Comparison of ENCODE assay signal across 16 mouse cellular contexts in genomic region chr5:18220873-18221272, GRCm38 (mm10).
DNase-seq lines count a peak whose midpoint lies in the region; ATAC-seq and TF ChIP-seq lines count a peak whose summit lies in the region.
"Had no signal": no experiment of that assay in that cellular context is flagged by ENCODE, and none has a peak within 500 bp of the region (broad histone marks: within the 10 kb centered on the region; RNA-seq: fewer than 3 reads in every experiment).

No protein-coding gene starts in this region.

- DNase-seq in hindbrain, postnatal 0 days (ENCODE audit: low spot score): peak; percentile 20
- DNase-seq in midbrain, embryonic 14.5 days: peak; percentile 18
- peak; percentile 79 for DNase-seq in cerebellum, adult 9-10 months
- peak; percentile 15 for DNase-seq in lung, postnatal 25 days (ENCODE audit: low spot score)
- DNase-seq in right cerebral cortex, postnatal 36 days (ENCODE audit: low spot score in 2 of 2): no peak
- DNase-seq in embryo, embryonic 10.5 days (ENCODE audit: low spot score): no peak
- DNase-seq: kidney, adult 8-10 months; thymus, postnatal 4 days had no signal

- no peaks in the 10 kb centered on the region for H3K36me3 ChIP-seq in hindbrain, postnatal 0 days (ENCODE audit: insufficient read depth, low read length)
- H3K36me3 ChIP-seq in hindbrain, embryonic 16.5 days (ENCODE audit: control insufficient read depth, insufficient read depth, low read length): no peaks in the 10 kb centered on the region
- H3K36me3 ChIP-seq in midbrain, embryonic 14.5 days (ENCODE audit: control insufficient read depth, insufficient read depth, low read length): no peaks in the 10 kb centered on the region
- no peaks in the 10 kb centered on the region for H3K36me3 ChIP-seq in midbrain, embryonic 13.5 days
- H3K36me3 ChIP-seq: forebrain, embryonic 10.5 days; hindbrain, embryonic 15.5 days; limb, embryonic 15.5 days had no signal

- H3K4me2 ChIP-seq in hindbrain, postnatal 0 days (ENCODE audit: low read depth, low read length): no peak overlapping the region
- no peak overlapping the region for H3K4me2 ChIP-seq in hindbrain, embryonic 16.5 days (ENCODE audit: low read length)
- no peak overlapping the region for H3K4me2 ChIP-seq in midbrain, embryonic 14.5 days (ENCODE audit: low read length)
- no peak overlapping the region for H3K4me2 ChIP-seq in midbrain, embryonic 13.5 days (replicated peaks)
- H3K4me2 ChIP-seq: hindbrain, embryonic 15.5 days; limb, embryonic 15.5 days; midbrain, embryonic 11.5 days had no signal

- H3K9ac ChIP-seq in hindbrain, postnatal 0 days (replicated peaks; ENCODE audit: low read length): no peak overlapping the region
- H3K9ac ChIP-seq in hindbrain, embryonic 16.5 days (ENCODE audit: low read depth, low read length): no peak overlapping the region
- H3K9ac ChIP-seq in midbrain, embryonic 14.5 days (replicated peaks; ENCODE audit: low read length): no peak overlapping the region
- H3K9ac ChIP-seq in midbrain, embryonic 13.5 days (replicated peaks): no peak overlapping the region
- H3K9ac ChIP-seq: hindbrain, embryonic 15.5 days; limb, embryonic 15.5 days had no signal

- no peak overlapping the region for H3K4me3 ChIP-seq in hindbrain, postnatal 0 days (ENCODE audit: low read length)
- no peak overlapping the region for H3K4me3 ChIP-seq in hindbrain, embryonic 16.5 days (ENCODE audit: low read length)
- H3K4me3 ChIP-seq in midbrain, embryonic 14.5 days (replicated peaks; ENCODE audit: low read depth, low read length): no peak overlapping the region
- H3K4me3 ChIP-seq in midbrain, embryonic 13.5 days (replicated peaks): no peak overlapping the region
- H3K4me3 ChIP-seq: forebrain, embryonic 10.5 days; heart, adult 2 months; hindbrain, embryonic 15.5 days; limb, embryonic 15.5 days had no signal

- no peaks in the 10 kb centered on the region for H3K9me3 ChIP-seq in hindbrain, postnatal 0 days (ENCODE audit: low read length)
- H3K9me3 ChIP-seq in hindbrain, embryonic 16.5 days (ENCODE audit: control insufficient read depth, low read length): no peaks in the 10 kb centered on the region
- H3K9me3 ChIP-seq in midbrain, embryonic 14.5 days (ENCODE audit: control insufficient read depth, low read length): no peaks in the 10 kb centered on the region
- no peaks in the 10 kb centered on the region for H3K9me3 ChIP-seq in midbrain, embryonic 13.5 days
- H3K9me3 ChIP-seq: forebrain, embryonic 10.5 days; hindbrain, embryonic 15.5 days; limb, embryonic 15.5 days had no signal

- no peaks in the 10 kb centered on the region for H3K4me1 ChIP-seq in hindbrain, postnatal 0 days (ENCODE audit: insufficient read depth, low read length)
- H3K4me1 ChIP-seq in hindbrain, embryonic 16.5 days (ENCODE audit: control insufficient read depth, insufficient read depth, low read depth, low read length): no peaks in the 10 kb centered on the region
- no peaks in the 10 kb centered on the region for H3K4me1 ChIP-seq in midbrain, embryonic 14.5 days (ENCODE audit: control insufficient read depth, insufficient read depth, low read length)
- no peaks in the 10 kb centered on the region for H3K4me1 ChIP-seq in midbrain, embryonic 13.5 days (replicated peaks)
- H3K4me1 ChIP-seq: forebrain, embryonic 10.5 days; hindbrain, embryonic 15.5 days; limb, embryonic 15.5 days had no signal

- WGBS in hindbrain, postnatal 0 days: 27% methylated on average over 1 of the region's 1 CpGs
- 67% methylated on average over 1 of the region's 1 CpGs for WGBS in hindbrain, embryonic 16.5 days
- 59% methylated on average over 1 of the region's 1 CpGs for WGBS in midbrain, embryonic 14.5 days
- WGBS in midbrain, embryonic 13.5 days: 56% methylated on average over 1 of the region's 1 CpGs

- H3K27ac ChIP-seq in hindbrain, postnatal 0 days: no peak overlapping the region
- H3K27ac ChIP-seq in hindbrain, embryonic 16.5 days (ENCODE audit: low read depth, low read length): no peak overlapping the region
- no peak overlapping the region for H3K27ac ChIP-seq in midbrain, embryonic 14.5 days (replicated peaks; ENCODE audit: low read depth, low read length)
- H3K27ac ChIP-seq in midbrain, embryonic 13.5 days: no peak overlapping the region
- H3K27ac ChIP-seq: forebrain, embryonic 10.5 days; heart, adult 2 months; hindbrain, embryonic 15.5 days; limb, embryonic 15.5 days had no signal

- H3K27me3 ChIP-seq in hindbrain, postnatal 0 days (ENCODE audit: insufficient read depth, low read length): no peaks in the 10 kb centered on the region
- H3K27me3 ChIP-seq in hindbrain, embryonic 16.5 days (replicated peaks; ENCODE audit: control insufficient read depth, insufficient read depth, low read length): no peaks in the 10 kb centered on the region
- H3K27me3 ChIP-seq in midbrain, embryonic 14.5 days (ENCODE audit: control insufficient read depth, insufficient read depth, low read length): no peaks in the 10 kb centered on the region
- no peaks in the 10 kb centered on the region for H3K27me3 ChIP-seq in midbrain, embryonic 13.5 days
- H3K27me3 ChIP-seq: hindbrain, embryonic 15.5 days; limb, embryonic 15.5 days had no signal

- ATAC-seq in hindbrain, postnatal 0 days: no peak
- no peak for ATAC-seq in hindbrain, embryonic 16.5 days
- no peak for ATAC-seq in midbrain, embryonic 14.5 days (ENCODE audit: low FRiP score, low TSS enrichment)
- no peak for ATAC-seq in midbrain, embryonic 13.5 days
- ATAC-seq: CD4-positive, CD25-positive, alpha-beta regulatory T cell, adult 4 months had no signal

- TF ChIP-seq CTCF in hindbrain, postnatal 0 days (IDR thresholded peaks at IDR 0.05; ENCODE audit: low read depth): no peak

Comparison
In these comparisons a context has a peak if more than half of its experiments do, and no peak if none do; other contexts are left out.
1. DNase-seq: peak in hindbrain, postnatal 0 days (single experiment), midbrain, embryonic 14.5 days (single experiment), cerebellum, adult 9-10 months (single experiment) and lung, postnatal 25 days (single experiment); none in right cerebral cortex, postnatal 36 days (0 of 2) and embryo, embryonic 10.5 days (single experiment).